Mouse (Mus musculus): Measurements from ENCODE around the gene Scand1. TPM values are rescaled to one million over a fixed set of nuclear protein-coding genes. Genes with fewer than 3 reads are reported as not detected.

Scand1 gene
- 88.9 TPM for polyA plus RNA-seq (2017; shearing (Covaris generic))

GRCm38 (mm10) chr2:156312297-156312897 is at the start of gene Scand1, which contains the start of gene Cnbd2:
Gene Scand1 (minus strand): TSS chr2:156312704.
Gene Cnbd2 (plus strand): TSS chr2:156312299.

Other genes starting within 250 kb of the Scand1 start
- gene Spag4, start 247.5 kb downstream of the Scand1 start, polyA plus RNA-seq (2017; shearing (Covaris generic)): 6.3 TPM
- 63.6 TPM for gene Cpne1, start 200.7 kb downstream of the Scand1 start, polyA plus RNA-seq (2017; shearing (Covaris generic))
- gene Rbm12, start 200.7 kb downstream of the Scand1 start, polyA plus RNA-seq (2017; shearing (Covaris generic)): 39.3 TPM
- 25.5 TPM for gene Gm28036, start 185.6 kb downstream of the Scand1 start, polyA plus RNA-seq (2017; shearing (Covaris generic))
- 134 TPM for gene Romo1, start 168.7 kb downstream of the Scand1 start, polyA plus RNA-seq (2017; shearing (Covaris generic))
- 32.2 TPM for gene Nfs1, start 168.5 kb downstream of the Scand1 start, polyA plus RNA-seq (2017; shearing (Covaris generic))
- gene Rbm39, start 132.5 kb downstream of the Scand1 start, polyA plus RNA-seq (2017; shearing (Covaris generic)): 1,717 TPM
- 69.4 TPM for gene Phf20, start 116.2 kb downstream of the Scand1 start, polyA plus RNA-seq (2017; shearing (Covaris generic))
- 7.9 TPM for gene Cnbd2, start 405 bp downstream of the Scand1 start, polyA plus RNA-seq (2017; shearing (Covaris generic))
- 0.20 TPM for gene Epb41l1, start 108.2 kb upstream of the Scand1 start, polyA plus RNA-seq (2017; shearing (Covaris generic))
- gene Aar2, start 234.9 kb upstream of the Scand1 start, polyA plus RNA-seq (2017; shearing (Covaris generic)): 34.0 TPM

All from effector memory CD4-positive, alpha-beta T cell, adult 7 months (primary cell).